Mouse (Mus musculus) natural killer cell, adult 2 months (primary cell): Measurements from ENCODE around the gene Fam240a.

Experiments
- DNase-seq, 2 experiments: peaks; one replicate each; pipeline ENCODE4 v3.0.0; 2022; ENCODE audit warnings: low spot score in 2 of 2

Gene Fam240a

DNA sequence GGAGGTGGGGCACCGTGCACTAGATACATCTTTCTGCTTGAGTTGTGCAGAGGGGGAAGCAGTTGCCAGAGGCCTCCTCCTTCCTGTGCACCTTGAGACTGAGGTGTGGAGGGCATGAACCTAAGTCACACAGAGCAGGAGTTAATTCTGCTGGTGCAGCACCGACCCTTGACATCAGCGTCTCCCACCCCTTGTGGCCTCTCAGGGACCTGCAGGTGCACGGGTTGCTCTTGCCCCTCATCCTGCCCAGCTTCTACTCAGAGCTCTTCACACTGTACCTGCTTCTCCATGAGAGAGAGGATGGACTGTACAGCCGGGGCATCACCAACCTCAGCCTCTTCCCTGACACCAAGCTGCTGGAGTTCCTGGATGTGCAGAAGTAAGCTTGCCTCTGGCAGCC, 21.2 kb downstream of the Fam240a start:
- DNase-seq = no peak

DNA sequence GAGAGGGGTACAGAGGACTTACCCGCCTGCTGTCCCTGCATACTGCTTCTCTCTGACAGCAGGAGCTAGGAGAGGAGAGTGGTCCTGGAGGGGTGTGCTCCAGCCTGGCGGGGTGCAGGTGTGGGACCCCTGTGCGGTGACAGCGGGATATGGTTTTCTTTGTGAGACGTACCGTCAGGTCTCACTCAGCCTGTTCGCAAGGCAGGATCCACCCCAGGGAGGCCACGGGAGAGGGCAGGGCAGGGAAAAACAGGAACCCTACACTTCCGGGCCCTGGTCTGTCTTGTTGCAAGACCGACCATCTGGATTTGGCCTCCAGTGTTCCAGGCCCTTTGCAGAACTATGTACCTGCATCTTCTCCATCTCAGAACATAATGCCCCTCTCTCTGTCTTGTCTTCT, 23.2 kb downstream of the Fam240a start:
- no peak for DNase-seq

DNA sequence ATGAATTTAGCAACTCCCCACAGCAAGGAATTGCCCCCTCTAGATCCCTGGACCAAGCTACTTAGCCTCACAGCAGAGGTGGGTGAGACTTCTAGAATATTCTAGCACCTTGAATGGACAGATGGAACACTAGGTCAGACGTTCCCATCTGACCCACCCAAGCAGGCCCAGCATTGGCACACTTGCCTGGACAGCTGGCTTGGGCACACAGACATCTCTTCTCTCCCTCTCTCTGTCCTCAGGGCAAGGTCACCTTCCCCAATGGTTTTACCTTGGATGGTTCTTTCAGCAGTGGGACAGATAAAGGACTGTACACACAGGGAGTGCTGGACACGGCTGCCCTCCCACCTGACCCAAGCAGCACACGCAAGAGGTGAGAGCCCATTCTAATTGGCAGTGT, 24.1 kb downstream of the Fam240a start:
- DNase-seq = no peak

DNA sequence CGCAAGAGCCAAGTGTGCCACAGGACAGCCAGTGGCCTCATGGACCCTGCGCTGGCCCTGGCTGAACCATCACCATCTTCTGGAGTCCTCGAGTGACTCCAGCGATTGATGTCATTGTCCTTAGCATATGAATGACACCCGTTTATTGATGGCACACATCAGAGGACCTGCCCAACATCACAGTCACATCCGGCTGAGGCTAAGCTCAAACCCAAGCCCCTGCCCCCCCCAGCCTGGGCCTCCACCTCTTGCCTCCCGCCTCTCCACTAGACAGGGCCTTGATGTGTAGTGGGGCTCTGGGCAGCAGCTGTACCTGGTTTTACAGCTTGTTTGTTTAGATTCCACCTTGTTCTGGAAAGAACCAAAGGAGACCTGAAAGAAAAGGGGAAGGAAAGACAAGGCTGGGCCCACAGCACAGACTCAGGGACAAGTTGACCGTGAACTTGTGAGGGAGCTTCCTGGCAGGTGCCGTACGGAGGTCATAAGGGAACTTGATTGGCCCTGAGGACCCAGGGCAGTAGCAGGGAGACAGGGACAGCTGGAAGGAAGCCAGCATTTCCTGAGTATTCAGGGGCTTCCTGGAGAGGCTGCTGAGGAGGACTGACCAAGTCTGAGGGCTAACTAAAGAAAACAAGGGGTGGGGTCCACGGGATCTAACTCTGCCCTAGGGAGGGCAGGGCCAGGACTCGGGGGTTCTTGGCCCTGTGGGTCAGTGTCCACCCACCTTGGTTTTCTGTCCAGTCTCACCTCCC, 25.4 kb downstream of the Fam240a start:
- DNase-seq = no peak

DNA sequence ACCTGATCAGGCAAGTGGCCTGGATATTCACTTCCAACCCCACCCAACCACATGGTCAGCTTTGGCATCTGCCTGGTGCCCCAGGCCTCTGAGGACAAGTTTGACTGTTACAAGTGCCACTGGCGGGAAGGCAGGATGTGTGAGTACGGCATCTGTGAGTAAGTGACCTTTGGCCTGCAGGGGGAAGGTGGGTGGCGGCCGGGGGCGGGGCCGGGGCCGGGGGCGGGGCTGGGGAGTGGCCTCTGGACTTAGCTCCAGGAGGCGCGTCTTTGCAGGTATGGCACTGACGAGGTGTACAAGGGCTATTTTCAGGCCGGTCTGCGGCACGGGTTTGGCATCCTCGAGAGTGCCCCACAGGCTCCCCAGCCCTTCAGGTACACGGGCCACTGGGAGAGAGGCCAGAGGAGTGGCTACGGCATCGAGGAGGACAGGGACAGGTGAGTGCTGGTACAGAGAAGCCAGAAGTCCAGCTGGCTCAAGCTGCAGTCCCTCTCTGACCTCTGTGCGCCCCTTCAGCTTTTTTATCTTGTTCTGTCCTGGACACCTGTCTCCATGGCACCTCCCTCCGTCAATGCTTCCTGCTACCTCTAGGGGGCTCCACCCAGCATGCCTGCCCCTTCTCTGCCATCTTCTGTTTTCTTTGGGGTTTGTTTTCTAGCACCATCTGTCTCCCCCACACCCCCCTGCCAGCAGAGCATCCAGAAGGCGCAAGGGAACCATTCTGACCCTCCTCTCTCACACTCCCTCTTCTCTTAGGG, 26.5 kb downstream of the Fam240a start:
- DNase-seq = no peak

DNA sequence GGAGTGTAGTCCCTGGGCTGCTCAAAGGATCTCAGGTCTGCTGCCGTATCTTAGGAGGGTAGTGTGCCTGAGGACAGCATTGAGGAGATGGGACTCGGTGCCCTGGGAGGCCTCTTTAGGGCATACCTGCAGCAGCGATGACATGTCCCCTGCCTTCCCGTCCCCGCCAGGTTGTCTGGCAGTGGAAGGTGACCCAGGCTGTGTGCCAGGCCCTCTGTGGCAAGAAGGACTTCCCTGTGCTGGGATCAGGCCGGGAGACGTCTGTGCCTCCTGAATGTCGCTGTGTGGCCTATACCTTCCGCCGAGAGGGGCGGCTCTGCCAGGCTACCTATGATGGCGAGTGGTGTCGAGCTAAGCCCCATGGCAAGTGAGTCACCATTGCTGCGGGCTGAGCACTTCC, 27.7 kb downstream of the Fam240a start:
- DNase-seq = no peak

DNA sequence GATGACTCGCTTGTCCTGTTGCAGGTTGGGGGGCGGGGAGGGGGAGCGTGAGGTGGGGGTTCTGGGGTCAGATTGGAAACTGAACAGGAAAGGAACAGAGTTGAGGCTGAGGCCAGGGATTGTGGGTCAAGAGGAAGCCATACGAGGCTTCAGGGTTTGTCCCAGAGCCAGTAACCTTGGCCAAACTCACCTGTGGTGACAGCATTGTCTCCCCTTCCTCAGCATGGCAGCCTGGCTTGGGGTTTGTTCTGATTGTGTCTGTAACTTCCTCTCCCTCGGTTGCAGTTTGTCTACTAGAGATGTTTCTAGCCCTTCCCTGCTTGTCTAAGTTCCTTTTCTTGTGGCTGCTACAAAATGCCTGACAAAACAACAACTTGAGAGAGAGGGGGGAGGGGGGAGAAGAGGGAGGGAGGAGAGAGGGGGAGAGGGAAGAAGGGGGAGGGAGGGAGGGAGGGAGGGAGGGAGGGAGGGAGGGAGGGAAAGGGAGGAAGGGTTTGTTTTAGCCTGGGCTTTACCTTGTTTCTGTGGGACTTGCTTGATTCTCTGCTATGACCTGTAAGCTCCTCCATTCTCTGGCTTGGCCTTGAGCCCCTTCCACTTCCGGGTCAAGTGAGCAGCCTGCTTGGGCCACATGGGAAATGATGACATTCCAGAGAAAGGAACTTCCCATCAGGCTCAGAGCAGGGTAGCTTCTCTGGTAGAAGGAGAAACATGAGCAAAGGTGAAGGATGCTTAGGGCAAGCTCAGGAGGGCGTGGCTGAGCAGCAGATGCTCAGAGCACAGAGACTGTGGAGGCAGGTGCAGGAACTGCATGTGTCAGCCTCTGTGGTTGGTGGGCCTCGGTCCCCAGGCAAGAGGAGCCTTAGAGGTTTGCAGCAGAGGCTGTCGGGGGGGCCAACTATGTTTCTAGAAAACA, 29.0 kb downstream of the Fam240a start:
- no peak for DNase-seq

DNA sequence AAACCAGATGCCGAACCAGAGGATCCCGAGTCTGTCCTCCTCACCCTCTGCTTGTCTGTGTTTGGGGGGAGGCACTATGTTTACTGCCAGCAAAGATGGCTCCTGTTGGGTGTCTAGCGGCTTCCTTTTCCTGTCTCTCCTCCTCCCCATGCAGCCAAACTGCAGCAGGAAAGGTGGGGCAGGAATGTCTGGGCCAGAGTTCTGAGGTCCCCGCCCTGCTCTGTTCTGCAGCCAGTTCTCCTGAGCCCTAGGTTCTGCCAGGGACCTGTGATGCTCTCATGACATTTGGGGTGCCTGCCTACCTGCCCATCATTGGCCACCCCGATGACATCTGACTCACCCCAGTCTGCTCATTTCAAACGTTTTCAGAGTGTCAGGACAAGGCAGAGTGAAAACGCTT, 34.7 kb downstream of the Fam240a start:
- no peak for DNase-seq

DNA sequence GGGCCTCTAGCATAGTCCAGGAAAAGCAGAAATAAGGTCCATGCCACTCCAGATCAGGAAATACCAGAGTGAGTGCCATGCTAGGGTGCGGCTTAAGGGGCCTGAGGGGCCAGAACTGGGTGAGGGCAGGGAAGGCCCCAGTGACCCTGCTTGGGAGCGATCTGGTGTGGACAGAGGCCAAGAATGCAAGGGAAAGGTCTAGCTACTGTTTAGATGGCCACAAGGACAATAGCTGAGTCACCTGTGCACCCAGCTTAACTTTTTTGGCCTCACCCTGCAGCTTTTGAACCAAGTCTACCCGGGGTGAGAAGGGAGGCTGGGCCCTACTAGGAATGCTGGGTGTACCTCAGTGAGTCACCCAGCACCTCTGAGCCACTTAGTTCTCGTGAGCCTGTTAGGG, 35.9 kb downstream of the Fam240a start:
- no peak for DNase-seq

DNA sequence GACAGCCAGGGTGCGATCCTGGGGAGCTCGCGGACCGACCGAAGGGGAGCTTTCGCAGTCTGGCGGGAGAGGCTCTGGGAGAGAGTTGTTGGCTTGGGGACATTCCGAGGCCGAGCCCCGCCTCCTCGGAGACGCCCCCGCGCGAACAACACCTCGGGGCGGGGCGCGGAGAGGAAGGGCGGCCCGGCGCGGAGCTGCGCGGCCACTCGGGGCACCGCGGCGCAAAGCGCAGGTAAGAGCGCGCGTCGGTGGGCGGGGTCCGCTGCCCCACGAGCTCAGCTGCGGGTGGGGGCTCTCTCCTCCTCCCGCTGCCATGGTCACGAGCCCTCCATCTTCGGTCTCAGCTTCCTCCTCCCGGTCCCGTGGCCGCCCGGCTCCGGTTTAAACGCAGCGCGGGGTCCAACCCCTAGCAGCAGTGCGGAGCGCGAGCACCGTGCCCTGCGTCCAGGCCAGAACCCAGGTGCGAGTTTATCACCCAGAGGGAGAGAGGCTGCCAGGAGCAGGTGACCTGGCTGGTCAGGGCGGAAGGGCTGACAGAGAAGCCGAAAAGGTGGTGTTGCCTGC, 36.6 kb downstream of the Fam240a start, which contains the start of gene Tmie:
Gene Tmie, minus strand, starts transcription at position 116 of the 564 bp plus-strand sequence.
- peak; percentile 9 to 34 for DNase-seq

DNA sequence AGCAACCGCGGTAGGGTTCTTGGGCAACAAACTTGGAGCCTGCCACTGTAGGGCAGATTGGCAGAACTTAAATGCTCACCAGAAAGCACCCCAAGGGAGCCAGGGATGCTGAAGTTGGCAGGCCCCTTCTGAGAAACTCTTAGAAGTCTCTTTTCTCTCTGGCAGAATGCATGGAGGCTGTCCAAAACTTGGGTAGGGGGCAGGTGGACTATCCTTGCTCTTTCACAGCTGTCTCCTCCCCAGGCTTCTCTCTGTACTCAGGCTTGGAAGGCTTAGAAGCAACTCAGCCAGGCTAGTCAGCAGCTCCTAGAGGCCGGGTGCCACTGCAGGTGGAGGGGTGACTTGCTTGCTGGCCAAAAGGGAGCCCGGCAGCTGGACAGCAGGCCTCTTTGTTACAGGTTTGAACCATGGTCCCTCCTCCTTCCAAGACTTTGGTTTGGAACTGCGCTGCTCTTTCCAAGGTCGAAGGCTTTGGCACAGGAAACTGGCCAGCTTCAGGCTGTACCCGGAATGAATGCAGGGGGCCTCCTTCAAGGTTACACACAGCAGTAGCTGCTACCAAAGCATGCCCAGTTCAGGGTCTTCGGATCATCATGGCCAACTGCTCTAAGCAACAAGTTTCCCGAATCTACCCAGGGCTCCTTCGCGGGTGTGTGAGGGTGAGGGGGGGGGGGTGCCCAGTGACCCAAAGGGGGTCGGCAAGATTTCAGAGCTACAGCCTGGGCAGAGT, 37.3 kb downstream of the Fam240a start, which contains the start of gene Als2cl:
Gene Als2cl, plus strand, starts transcription at position 680 of the 730 bp plus-strand sequence.
- DNase-seq = no peak

DNA sequence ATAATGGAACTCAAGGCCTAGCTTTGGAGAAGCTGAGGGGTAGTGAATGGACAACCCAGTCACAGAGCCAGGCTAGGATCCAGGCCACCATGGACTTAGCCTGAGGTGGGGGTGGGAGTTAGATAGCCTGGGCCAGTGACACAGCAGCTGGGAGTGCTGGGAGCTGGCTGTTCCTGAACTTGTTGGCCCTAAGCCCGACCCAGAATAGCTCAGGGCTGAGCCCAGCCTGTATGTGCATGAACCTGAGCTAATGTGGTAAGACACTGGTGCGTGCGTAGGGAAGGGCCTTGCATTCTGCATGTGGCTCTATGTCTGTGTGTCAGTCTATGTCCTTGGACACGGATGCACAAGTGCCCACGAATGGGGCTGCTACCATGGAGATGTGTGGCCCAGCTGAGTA, 38.8 kb downstream of the Fam240a start:
- DNase-seq = no peak

DNA sequence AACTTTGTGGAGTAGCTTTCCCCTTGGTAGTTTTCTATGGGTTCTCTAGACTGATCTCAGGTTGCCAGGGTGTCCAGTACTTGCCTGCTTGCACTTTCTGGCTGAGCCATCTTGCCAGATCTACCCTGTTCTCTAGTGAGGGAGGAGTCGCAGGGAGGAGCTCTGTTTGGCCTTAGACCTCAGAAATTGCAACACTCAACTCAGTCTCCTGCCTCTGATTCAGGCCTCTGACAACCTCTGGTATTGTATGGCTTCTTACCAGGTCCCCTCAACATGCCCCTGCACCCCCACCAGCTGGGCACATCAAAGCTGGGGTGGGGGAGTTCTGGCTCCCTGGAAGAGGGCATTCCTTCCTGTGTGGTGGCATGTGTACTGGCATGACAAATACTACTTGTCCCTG, 39.3 kb downstream of the Fam240a start:
- DNase-seq = no peak

DNA sequence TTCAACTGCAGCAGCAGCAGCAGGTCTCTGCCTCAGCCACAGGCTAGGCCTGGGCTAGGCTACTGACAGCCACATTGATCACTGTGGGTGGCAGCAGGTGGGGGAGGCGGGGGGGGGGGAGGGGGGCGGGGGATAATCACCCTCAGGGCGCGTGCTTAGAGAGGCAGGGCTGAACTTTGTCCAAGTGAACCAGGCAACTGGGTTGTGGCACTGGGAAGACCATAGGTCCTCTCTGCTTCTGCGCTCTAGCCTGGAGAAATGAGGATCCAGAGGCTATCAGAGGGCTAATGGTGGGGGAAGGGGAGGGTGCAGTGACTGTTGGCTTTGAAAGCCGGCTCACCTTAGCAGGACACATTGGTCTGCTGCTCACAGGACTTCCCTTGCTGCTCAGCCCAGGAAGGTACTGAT, 41.4 kb downstream of the Fam240a start:
- no peak for DNase-seq

DNA sequence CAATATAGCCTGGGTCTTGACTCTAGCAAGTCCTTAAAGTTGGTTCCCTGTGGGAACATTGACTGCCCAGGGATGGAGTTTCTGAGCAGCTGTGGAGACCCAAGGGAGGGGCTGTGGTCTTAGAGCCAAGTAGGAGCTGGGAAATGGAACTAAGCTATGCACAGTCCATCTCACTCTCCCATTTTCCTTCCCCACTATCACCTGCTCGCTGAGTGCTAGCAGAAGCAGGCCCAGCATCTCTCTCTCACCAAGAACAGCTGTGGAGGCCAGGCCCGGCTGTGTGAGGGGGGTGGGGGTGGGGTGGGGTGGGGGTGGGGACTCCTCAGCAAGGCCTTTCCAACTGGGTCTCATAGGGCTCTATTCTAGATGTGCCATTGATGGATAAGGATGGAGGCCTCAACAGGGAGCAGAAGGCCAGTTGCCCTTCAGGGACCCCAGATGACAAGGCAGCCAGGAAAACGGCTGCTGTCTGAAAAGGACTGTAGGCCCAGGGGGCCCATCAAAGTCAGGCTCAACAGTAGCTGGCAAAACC, 41.9 kb downstream of the Fam240a start:
- no peak for DNase-seq

DNA sequence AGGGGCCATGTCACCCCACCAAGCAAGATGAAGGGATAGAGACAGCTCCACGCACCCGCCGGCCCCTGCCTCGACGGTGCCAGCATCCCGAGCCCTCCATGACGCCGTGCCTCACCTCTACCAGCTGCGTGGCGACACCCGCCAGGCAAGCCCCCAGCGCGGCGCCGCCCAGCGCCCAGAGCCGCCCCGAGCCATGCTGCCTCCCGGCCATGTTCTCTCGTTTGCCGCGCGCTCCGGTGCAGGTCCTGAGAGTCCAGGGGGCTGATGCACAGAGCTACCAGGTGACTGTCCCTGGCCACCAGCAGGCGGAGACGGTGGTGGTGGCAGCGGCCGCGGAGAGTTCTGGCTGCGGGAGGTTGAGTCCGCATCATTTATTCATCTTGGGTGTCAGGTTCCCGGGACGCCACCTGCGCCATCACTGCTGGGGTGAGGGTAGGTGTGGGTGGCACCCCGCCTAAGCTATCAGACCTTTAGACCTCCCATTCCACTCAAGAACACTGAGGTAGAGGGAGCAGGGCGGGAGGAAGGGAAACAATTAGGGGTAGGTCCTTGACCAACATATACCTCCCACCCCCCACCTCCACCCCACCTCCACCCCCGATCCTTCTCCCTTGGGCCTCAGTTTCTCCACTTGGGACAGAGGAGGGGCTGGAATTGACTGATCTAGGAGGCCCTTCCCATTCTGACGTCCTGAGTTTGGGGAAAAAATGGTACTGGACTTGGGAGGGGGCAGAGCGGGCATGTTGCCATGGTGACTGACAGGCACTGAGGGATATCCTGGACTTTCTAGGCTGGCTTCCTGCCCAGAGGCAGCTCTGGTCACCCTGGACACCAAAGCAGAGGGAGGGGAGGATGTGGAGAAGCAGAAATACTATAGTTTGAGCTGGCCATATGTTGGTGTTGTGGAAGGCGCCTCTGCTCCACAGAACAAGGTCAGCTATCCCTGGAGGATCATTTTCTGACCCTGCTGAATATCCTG, 42.7 kb downstream of the Fam240a start:
- DNase-seq = no peak

DNA sequence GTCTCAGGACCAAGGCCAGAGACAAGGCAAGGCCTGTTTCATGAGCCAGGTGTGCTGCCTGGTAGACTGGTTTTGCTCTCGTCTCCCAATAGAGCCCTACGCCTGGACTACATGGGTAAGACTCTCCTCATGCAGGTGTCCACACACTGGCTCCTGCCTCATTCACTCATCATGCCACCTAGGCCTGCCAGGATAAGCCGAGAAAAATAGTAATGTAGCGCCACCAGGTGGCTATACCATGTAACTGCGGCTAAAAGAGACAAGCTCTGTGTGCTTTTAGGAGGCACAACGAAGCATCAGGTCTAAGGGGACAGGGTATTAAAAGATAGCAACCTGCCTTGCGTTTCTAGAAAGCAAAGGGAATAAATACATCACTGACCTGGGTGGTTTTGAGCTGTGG, 45.6 kb downstream of the Fam240a start:
- DNase-seq = peak; percentile 29 to 44
